Mouse (Mus musculus) cerebellum, adult 9-10 months (tissue): ENCODE data around the gene Irs2.

Experiments
- DNase-seq: peaks from one replicate; pipeline ENCODE4 v3.0.0; 2022

Gene Irs2

GRCm38 (mm10) chr8:11008842-11009420 is 673 bp upstream of the Irs2 start:
- DNase-seq, result peak; percentile 98

- DNase-seq, result peak; percentile 70
Observed at GRCm38 (mm10) chr8:11007581-11008378, 478 bp downstream of the Irs2 start.

GRCm38 (mm10) chr8:11007001-11007580 is 1.2 kb downstream of the Irs2 start:
- DNase-seq, result peak; percentile 90

GRCm38 (mm10) chr8:11006276-11006630 is 2.0 kb downstream of the Irs2 start:
- DNase-seq, result peak; percentile 73

GRCm38 (mm10) chr8:11005460-11006275 is 2.6 kb downstream of the Irs2 start:
- peak; percentile 53 for DNase-seq

- DNase-seq, result peak; percentile 51
Observed at GRCm38 (mm10) chr8:11004781-11005459, 3.3 kb downstream of the Irs2 start.

- no peak for DNase-seq
Observed at GRCm38 (mm10) chr8:11003917-11004470, 4.3 kb downstream of the Irs2 start.

GRCm38 (mm10) chr8:11003253-11003652 is 5.0 kb downstream of the Irs2 start:
- no peak for DNase-seq

GRCm38 (mm10) chr8:11002816-11003215 is 5.4 kb downstream of the Irs2 start:
- no peak for DNase-seq

GRCm38 (mm10) chr8:11001062-11001549 is 7.2 kb downstream of the Irs2 start:
- DNase-seq, result no peak

GRCm38 (mm10) chr8:10999538-10999937 is 8.7 kb downstream of the Irs2 start:
- no peak for DNase-seq

GRCm38 (mm10) chr8:10996247-10996646 is 12.0 kb downstream of the Irs2 start:
- no peak for DNase-seq

GRCm38 (mm10) chr8:10995756-10996155 is 12.5 kb downstream of the Irs2 start:
- no peak for DNase-seq

GRCm38 (mm10) chr8:10994390-10994954 is 13.8 kb downstream of the Irs2 start:
- DNase-seq, result no peak

GRCm38 (mm10) chr8:10993582-10994216 is 14.6 kb downstream of the Irs2 start:
- no peak for DNase-seq

GRCm38 (mm10) chr8:10992081-10992480 is 16.2 kb downstream of the Irs2 start:
- no peak for DNase-seq

GRCm38 (mm10) chr8:10991323-10991722 is 16.9 kb downstream of the Irs2 start:
- DNase-seq, result no peak

GRCm38 (mm10) chr8:10990421-10991110 is 17.7 kb downstream of the Irs2 start:
- DNase-seq, result no peak

- DNase-seq, result no peak
Observed at GRCm38 (mm10) chr8:10989946-10990345, 18.3 kb downstream of the Irs2 start.

GRCm38 (mm10) chr8:10986638-10987037 is 21.6 kb downstream of the Irs2 start:
- DNase-seq, result no peak

- no peak for DNase-seq
Observed at GRCm38 (mm10) chr8:10985064-10985463, 23.2 kb downstream of the Irs2 start.
